Mouse (Mus musculus) CH12.LX (cell line): ENCODE data around the gene Mavs.

Source experiments
- BHLHE40 ChIP-seq: IDR thresholded peaks from 2 replicates; pipeline ENCODE4 v1.6.1; 2011; ENCODE audit warnings: mild to moderate bottlenecking, low read depth, low read length, improper control_type of control experiment
- CTCF ChIP-seq, 2 experiments: IDR thresholded peaks in 1 of 2; conservative IDR thresholded peaks in 1 of 2; 2 replicates each; pipeline ENCODE4 v1.5.1; 2011 to 2012; ENCODE audit warnings: low read depth in 2 of 2, low read length in 2 of 2, improper control_type of control experiment in 1 of 2, inconsistent platforms in 1 of 2, mild to moderate bottlenecking in 1 of 2, moderate library complexity in 1 of 2
- E2F4 ChIP-seq: IDR thresholded peaks from 2 replicates; pipeline ENCODE4 v1.6.1; 2011; ENCODE audit warnings: low read depth, low read length, improper control_type of control experiment; ENCODE audit not compliant: insufficient replicate concordance
- EP300 ChIP-seq: IDR thresholded peaks from 2 replicates; pipeline ENCODE4 v1.6.1; 2011; ENCODE audit warnings: low read length, improper control_type of control experiment
- MAFK ChIP-seq: IDR thresholded peaks from 2 replicates; pipeline ENCODE4 v1.6.1; 2011; ENCODE audit warnings: low read length, improper control_type of control experiment; ENCODE audit not compliant: insufficient replicate concordance
- MEF2A ChIP-seq: IDR thresholded peaks from 2 replicates; pipeline ENCODE4 v1.6.1; 2014; ENCODE audit warnings: low read depth, mild to moderate bottlenecking, inconsistent platforms, low read length, improper control_type of control experiment, borderline replicate concordance
- NELFE ChIP-seq: IDR thresholded peaks from 2 replicates; pipeline ENCODE4 v1.6.1; 2011; ENCODE audit warnings: low read depth, low read length, improper control_type of control experiment
- POLR2A ChIP-seq: IDR thresholded peaks from 2 replicates; pipeline ENCODE4 v1.6.1; 2011; ENCODE audit warnings: low read depth, mild to moderate bottlenecking, improper control_type of control experiment, low read length
- POLR2AphosphoS2 ChIP-seq: IDR thresholded peaks from 2 replicates; pipeline ENCODE4 v1.6.1; 2011; ENCODE audit warnings: low read depth, low read length, improper control_type of control experiment
- RAD21 ChIP-seq: IDR thresholded peaks from 2 replicates; pipeline ENCODE4 v1.6.1; 2011; ENCODE audit warnings: low read depth, mild to moderate bottlenecking, low read length, improper control_type of control experiment, moderate library complexity
- USF1 ChIP-seq: IDR thresholded peaks from 2 replicates; pipeline ENCODE4 v1.6.1; 2014; ENCODE audit warnings: low read depth, mild to moderate bottlenecking, inconsistent platforms, low read length, improper control_type of control experiment
- ZC3H11A ChIP-seq: IDR thresholded peaks from 2 replicates; pipeline ENCODE4 v1.6.1; 2012; ENCODE audit warnings: low read depth, mild to moderate bottlenecking, inconsistent platforms, low read length, improper control_type of control experiment

DNA sequence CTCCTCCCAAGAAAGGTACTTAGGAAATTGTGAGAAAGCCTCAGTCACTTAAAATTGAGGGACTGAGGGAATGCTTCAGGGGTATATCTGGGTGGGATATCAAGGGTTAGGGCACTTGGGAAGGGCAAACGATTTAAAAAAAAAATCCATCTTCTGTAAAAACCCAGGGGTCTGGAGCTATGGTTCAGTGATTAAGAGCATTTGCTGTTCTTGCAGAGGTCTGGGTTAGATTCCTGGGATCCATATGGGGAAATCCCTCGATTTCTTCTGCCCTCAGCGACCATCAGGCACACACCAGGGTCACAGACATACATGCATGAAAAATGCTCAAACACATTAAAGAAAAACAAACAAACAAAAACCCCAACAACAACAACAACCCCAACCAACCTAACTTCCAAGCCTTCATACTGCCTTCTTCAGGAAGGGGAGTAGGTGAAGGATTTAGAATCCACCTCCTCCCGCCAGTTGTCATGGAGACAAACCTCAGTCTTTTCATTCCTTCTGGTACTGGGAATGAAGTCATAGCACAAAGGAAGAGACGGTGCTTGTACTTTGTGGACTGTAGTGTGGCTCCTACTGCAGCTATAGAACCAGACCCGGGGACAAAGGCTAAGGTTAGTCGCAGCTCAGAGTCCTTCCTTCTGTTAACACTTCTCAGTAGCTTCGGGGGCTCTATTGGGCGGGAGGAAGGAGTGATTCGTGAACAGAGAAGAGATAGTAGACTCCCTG is 27.8 kb downstream of the Mavs start:
- TF ChIP-seq MAFK: no peak
- TF ChIP-seq CTCF (conservative IDR thresholded peaks at IDR 0.05 in 1 of 2, IDR thresholded peaks at IDR 0.05 in 1 of 2; ENCODE audit: low read depth in 2 of 2, low read length in 2 of 2): no peak
- TF ChIP-seq MEF2A: no peak
- TF ChIP-seq USF1: no peak
- TF ChIP-seq BHLHE40: no peak
- TF ChIP-seq POLR2A: no peak
- TF ChIP-seq EP300: no peak
- no peak for TF ChIP-seq NELFE
- no peak for TF ChIP-seq POLR2AphosphoS2
- TF ChIP-seq ZC3H11A: no peak
- TF ChIP-seq E2F4: no peak
- TF ChIP-seq RAD21: no peak
